Mouse (Mus musculus): ENCODE measurements around the gene Zfp692. TPM values are rescaled to one million over a fixed set of nuclear protein-coding genes. Genes with fewer than 3 reads are reported as not detected.
"Not testable (repeated sequence)": the region's sequence is repeated elsewhere in the genome, so short reads cannot be mapped to it uniquely, and the experiment has no call there.

The Zfp692 gene
- polyA plus RNA-seq, 3 experiments from 2014 or later: 7.6 to 10.2 (median 7.8) TPM

GRCm38 (mm10) chr11:58354927-58355326 is 48.1 kb downstream of the Zfp692 start:
- no peak for ATAC-seq

GRCm38 (mm10) chr11:58357042-58357441 is 50.2 kb downstream of the Zfp692 start:
- ATAC-seq: no peak

GRCm38 (mm10) chr11:58357844-58358534 is 51.1 kb downstream of the Zfp692 start:
- no peak for ATAC-seq

GRCm38 (mm10) chr11:58362562-58362961 is 55.7 kb downstream of the Zfp692 start:
- ATAC-seq: not testable (repeated sequence)

Other genes with a start within 250 kb of the Zfp692 start
- under 1 TPM in 1 of 3 experiments, not detected in 2; 0.62 TPM for gene Gm12248, start 213.9 kb upstream of the Zfp692 start, polyA plus RNA-seq (2017; shearing (Covaris generic))
- 10 to 100 TPM; 78.6 to 90.1 (median 89.4) TPM for gene Cnot8, start 202.9 kb upstream of the Zfp692 start, polyA plus RNA-seq (2017; shearing (Covaris generic))
- gene Gemin5, start 138.5 kb upstream of the Zfp692 start, polyA plus RNA-seq (2017; shearing (Covaris generic)): 1 to 10 TPM; 5.7 to 6.4 (median 5.9) TPM
- gene Mrpl22, start 135.4 kb upstream of the Zfp692 start, polyA plus RNA-seq (2017; shearing (Covaris generic)): 10 to 100 TPM; 58.3 to 73.6 (median 64.8) TPM
- 100 to 1,000 TPM; 300 to 422 (median 383) TPM for gene Igtp, start 107.5 kb upstream of the Zfp692 start, polyA plus RNA-seq (2017; shearing (Covaris generic))
- 10 to 100 TPM; 47.5 to 49.5 (median 48.5) TPM for gene Irgm2, start 107.5 kb upstream of the Zfp692 start, polyA plus RNA-seq (2017; shearing (Covaris generic))
- not detected for gene 4930438A08Rik, start 32.3 kb upstream of the Zfp692 start, polyA plus RNA-seq (2017; shearing (Covaris generic))
- gene Zfp672, start 23.3 kb downstream of the Zfp692 start, polyA plus RNA-seq (2017; shearing (Covaris generic)): 10 to 100 TPM; 40.5 to 41.4 (median 41.1) TPM
- 1 to 10 TPM; 5.1 to 7.9 (median 6.8) TPM for gene Sh3bp5l, start 23.7 kb downstream of the Zfp692 start, polyA plus RNA-seq (2017; shearing (Covaris generic))
- gene Lypd8, start 72.0 kb downstream of the Zfp692 start, polyA plus RNA-seq (2017; shearing (Covaris generic)): not detected
- not detected for gene 1810065E05Rik, start 114.0 kb downstream of the Zfp692 start, polyA plus RNA-seq (2017; shearing (Covaris generic))
- gene Gm12253, start 125.5 kb downstream of the Zfp692 start, polyA plus RNA-seq (2017; shearing (Covaris generic)): not detected
- not detected for gene Lypd9, start 145.9 kb downstream of the Zfp692 start, polyA plus RNA-seq (2017; shearing (Covaris generic))
- gene Olfr30, start 155.2 kb downstream of the Zfp692 start, polyA plus RNA-seq (2017; shearing (Covaris generic)): not detected
- under 1 TPM in 1 of 3 experiments, not detected in 2; 0.13 TPM for gene Olfr332, start 185.5 kb downstream of the Zfp692 start, polyA plus RNA-seq (2017; shearing (Covaris generic))
- not detected for gene Olfr331, start 195.5 kb downstream of the Zfp692 start, polyA plus RNA-seq (2017; shearing (Covaris generic))
- gene Olfr330, start 227.8 kb downstream of the Zfp692 start, polyA plus RNA-seq (2017; shearing (Covaris generic)): not detected
- not detected for gene Olfr329-ps, start 239.4 kb downstream of the Zfp692 start, polyA plus RNA-seq (2017; shearing (Covaris generic))
- gene Olfr328, start 248.6 kb downstream of the Zfp692 start, polyA plus RNA-seq (2017; shearing (Covaris generic)): not detected